Mouse (Mus musculus) forebrain, embryonic 16.5 days (tissue): ENCODE measurements around the gene Trappc12. TPM values are rescaled to one million over a fixed set of nuclear protein-coding genes. Genes with fewer than 3 reads are reported as not detected.

Experiments
- ATAC-seq: fragments of 200-750 bp; cut with Nextera tagmentation; 2 replicates; pipeline ENCODE4 v1.8.0; 2017; ENCODE audit warnings: mild to moderate bottlenecking, moderate library complexity
- H3K27ac ChIP-seq: fragments of 300-500 bp; sonication (generic); 2 replicates; pipeline ENCODE4 v1.5.1; 2014; ENCODE audit warnings: low read length, control low read depth
- H3K27me3 ChIP-seq: fragments of 300-500 bp; sonication (generic); replicated peaks from 2 replicates; pipeline ENCODE4 v1.6.1; 2014; ENCODE audit warnings: low read length; ENCODE audit not compliant: control insufficient read depth, insufficient read depth
- H3K36me3 ChIP-seq: fragments of 300-500 bp; sonication (generic); 2 replicates; pipeline ENCODE4 v1.6.1; 2014; ENCODE audit not compliant: control insufficient read depth, insufficient read depth
- H3K4me1 ChIP-seq: fragments of 300-500 bp; sonication (generic); replicated peaks from 2 replicates; pipeline ENCODE4 v1.6.1; 2014; ENCODE audit warnings: low read length; ENCODE audit not compliant: control insufficient read depth, insufficient read depth
- H3K4me2 ChIP-seq: fragments of 300-500 bp; sonication (generic); 2 replicates; pipeline ENCODE4 v1.6.1; 2014; ENCODE audit warnings: mild to moderate bottlenecking, low read length, control low read depth
- H3K4me3 ChIP-seq: fragments of 300-500 bp; sonication (generic); replicated peaks from 2 replicates; pipeline ENCODE4 v1.5.1; 2014; ENCODE audit warnings: mild to moderate bottlenecking, low read length, control low read depth
- H3K9ac ChIP-seq: fragments of 300-500 bp; sonication (generic); replicated peaks from 2 replicates; pipeline ENCODE4 v1.6.1; 2014; ENCODE audit warnings: low read depth, low read length, control low read depth
- H3K9me3 ChIP-seq: fragments of 300-500 bp; sonication (generic); 2 replicates; pipeline ENCODE4 v1.6.1; 2016; ENCODE audit warnings: low read length; ENCODE audit not compliant: control insufficient read depth
- WGBS: fragments of 180-500 bp; shearing (Covaris S2); extraction: QIAGEN DNeasy Blood & Tissue Kit; methylation state at CpG from one replicate; pipeline ENCODE4 v1.1.7; 2014; 5-methylcytosine and 5-hydroxymethylcytosine counted together
- polyA plus RNA-seq: library from polyadenylated mRNA; unstranded; fragments of >200 nt; fragmentation: Nextera tagmentation; extraction: Ambion mirVana; gene quantifications from 2 replicates; pipeline ENCODE4 v1.2.1, GENCODE M21; 2015

Trappc12 gene
- 47.0 and 50.0 TPM in 2 replicates for polyA plus RNA-seq

DNA sequence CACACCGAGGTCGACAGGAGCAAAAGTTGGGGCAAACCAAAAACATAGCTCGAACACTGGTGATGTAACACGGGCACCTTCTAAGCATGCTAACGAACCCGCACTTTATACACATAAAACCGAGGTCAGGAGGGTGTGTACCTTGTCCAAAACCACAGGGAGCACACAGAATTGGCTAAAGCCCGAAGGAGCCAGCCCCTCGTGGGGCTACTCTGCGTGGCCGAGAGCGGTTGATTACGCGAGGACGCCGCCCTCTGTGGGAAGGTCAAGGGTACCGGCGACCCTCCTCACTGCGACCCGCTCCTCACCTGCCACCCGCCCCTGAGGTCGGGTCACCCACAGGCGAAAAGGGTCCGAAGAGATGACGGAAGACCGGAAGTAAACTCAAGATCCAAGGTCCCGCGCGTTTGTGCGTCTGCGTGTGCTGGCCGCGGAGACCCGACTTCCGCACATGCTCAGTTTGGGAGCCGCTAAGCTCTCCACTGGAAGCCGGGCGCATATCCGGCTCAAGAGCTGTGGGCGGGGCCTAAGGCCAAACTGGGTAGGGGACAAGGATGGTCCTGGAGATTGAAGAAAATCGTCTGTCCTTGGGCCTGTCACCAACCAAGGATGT, at the start of gene Trappc12:
Gene Trappc12 (minus strand): TSS at position 452 of the 613 bp plus-strand sequence.
- Histone ChIP-seq H3K27me3 (no peaks in the 10 kb centered on the region), H3K4me2 (peak within 1 kb of the TSS; percentile 98), H3K27ac (peak within 1 kb of the TSS; percentile 1; the same call in 1 of the 2 replicates), H3K4me3 (peak within 1 kb of the TSS; percentile 88), H3K36me3 (peaks cover 3% of the 10 kb centered on the region), H3K9me3 (no peaks in the 10 kb centered on the region), H3K9ac (peak within 1 kb of the TSS; percentile 82), H3K4me1 (peaks cover 26% of the 10 kb centered on the region)
- under 1% methylated on average over 41 of the region's 41 CpGs for WGBS
- ATAC-seq, result peak; percentile 92

DNA sequence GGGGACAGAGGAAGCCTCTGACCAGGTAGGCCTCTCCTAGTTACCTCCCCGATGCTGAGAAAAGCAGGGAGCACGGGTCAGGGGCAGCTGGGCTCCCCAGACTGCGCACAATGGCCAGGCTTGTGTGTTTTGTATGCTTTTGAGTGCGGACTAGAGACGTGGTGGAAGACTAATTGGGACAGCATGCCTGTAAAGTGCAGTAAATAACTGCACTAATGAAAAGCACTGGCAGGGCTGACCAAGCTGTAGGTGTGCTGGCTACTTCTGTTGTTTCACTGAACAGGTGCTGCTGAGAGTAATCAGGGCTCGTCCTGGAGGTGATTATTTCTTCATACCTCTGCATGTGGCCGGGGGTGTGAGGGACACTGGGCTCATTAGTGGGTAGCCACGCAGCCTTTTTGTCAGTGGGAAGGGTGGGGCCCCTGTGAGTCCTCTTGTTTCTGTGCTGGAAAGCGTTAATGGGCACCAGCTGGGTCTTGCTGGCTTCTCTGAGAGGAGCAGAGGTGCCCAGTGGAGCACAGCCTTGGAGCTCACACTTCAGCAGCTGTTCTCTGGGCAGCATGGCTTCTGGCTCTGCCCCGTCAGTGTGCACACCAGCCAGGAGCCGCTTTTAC, 49.6 kb upstream of the Trappc12 start:
- 0 out of 2 replicates have a peak overlapping the region, but pooled peaks have one; percentile 1 for H3K9ac ChIP-seq
- H3K4me3 ChIP-seq, result no peak overlapping the region
- H3K27me3 ChIP-seq, result no peaks in the 10 kb centered on the region
- H3K36me3 ChIP-seq, result no peaks in the 10 kb centered on the region
- no peaks in the 10 kb centered on the region for H3K9me3 ChIP-seq
- 13% methylated on average over 11 of the region's 11 CpGs for WGBS
- peak; percentile 37 for ATAC-seq
- H3K27ac ChIP-seq, result no peak overlapping the region
- peaks cover 25% of the 10 kb centered on the region for H3K4me1 ChIP-seq
- H3K4me2 ChIP-seq, result no peak overlapping the region

DNA sequence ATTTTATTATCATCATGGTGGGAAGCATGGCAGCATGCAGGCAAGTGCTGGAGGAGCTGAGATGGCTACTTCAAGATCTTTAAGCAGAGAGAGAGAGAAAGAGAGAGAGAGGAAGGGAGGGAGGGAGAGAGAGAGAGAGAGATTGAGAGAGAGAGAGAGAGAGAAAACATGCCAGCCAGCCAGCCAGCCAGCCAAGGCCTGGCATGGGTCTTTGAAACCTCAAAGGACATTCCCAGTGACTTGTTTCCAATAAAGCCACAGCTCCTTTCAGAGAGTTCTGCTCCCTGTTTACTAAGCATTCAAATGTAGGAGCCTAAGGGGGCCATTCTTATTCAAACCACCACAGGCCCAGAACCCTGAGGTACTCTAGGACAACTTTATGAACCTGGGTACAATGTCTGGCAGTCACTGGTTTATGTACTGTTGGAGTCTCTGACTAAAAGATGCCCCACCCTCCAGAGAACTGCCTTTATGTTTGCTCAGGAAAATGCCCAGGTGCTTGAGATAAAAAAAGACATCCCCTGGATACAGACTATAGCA, 46.7 kb upstream of the Trappc12 start:
- Histone ChIP-seq H3K27me3 (no peaks in the 10 kb centered on the region), H3K4me3 (no peak overlapping the region), H3K4me1 (peaks cover 18% of the 10 kb centered on the region), H3K27ac (no peak overlapping the region), H3K9me3 (no peaks in the 10 kb centered on the region), H3K36me3 (no peaks in the 10 kb centered on the region), H3K9ac (no peak overlapping the region), H3K4me2 (no peak overlapping the region)
- no peak for ATAC-seq

DNA sequence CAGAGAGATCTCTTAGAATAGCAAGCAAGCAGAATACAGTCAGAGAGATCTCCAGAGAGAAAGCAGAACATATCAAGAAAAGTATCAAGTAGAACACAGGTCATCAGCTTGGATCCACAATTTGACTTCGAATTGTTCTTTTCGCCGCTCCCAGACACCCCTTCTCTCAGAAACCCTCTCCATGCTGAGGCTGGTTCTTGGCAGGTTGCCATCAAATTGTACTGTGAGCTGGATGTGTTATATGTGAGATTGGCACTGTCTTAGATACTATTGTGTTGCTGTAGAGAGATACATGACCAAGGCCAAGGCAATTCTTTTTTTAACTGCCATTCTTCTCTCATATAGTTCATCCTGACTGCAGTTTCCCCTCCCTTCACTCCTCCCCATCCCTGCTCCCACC, 44.8 kb upstream of the Trappc12 start:
- ATAC-seq, result peak; percentile 2; the same call in 1 of the 2 replicates
- H3K9me3 ChIP-seq, result no peaks in the 10 kb centered on the region

DNA sequence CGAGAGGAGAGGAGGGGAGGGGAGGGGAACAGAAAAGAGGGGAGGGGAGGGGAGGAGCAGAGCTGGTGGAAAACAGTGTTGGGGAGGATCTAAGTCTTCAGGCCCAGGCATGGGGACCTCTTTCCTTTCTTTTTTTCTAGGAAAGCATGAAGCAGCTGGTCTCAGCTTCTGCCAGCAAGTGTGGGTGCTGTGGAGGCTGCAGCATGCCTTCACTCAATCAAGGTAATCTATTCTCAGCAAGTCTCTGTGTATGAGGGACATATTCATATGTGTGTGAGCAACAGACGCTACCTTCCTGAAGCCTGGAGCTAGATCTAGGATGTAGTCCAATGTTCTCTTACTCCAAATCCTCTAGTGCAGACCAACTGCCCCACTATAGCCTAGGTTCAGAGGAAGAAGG, 43.4 kb upstream of the Trappc12 start:
- Histone ChIP-seq H3K27ac (no peak overlapping the region), H3K4me2 (no peak overlapping the region), H3K9ac (no peak overlapping the region), H3K36me3 (no peaks in the 10 kb centered on the region), H3K4me1 (peaks cover 5% of the 10 kb centered on the region; the same call in 1 of the 2 replicates), H3K9me3 (no peaks in the 10 kb centered on the region), H3K4me3 (no peak overlapping the region), H3K27me3 (no peaks in the 10 kb centered on the region)
- WGBS, result 47% methylated on average over 2 of the region's 2 CpGs
- ATAC-seq, result no peak

More for the DNA sequence above, 44.8 kb upstream of the Trappc12 start:
- Histone ChIP-seq H3K27ac (no peak overlapping the region), H3K4me3 (no peak overlapping the region), H3K4me1 (peaks cover 10% of the 10 kb centered on the region), H3K4me2 (no peak overlapping the region), H3K36me3 (no peaks in the 10 kb centered on the region), H3K27me3 (no peaks in the 10 kb centered on the region), H3K9ac (no peak overlapping the region)
- WGBS, result 78% methylated on average over 3 of the region's 3 CpGs

DNA sequence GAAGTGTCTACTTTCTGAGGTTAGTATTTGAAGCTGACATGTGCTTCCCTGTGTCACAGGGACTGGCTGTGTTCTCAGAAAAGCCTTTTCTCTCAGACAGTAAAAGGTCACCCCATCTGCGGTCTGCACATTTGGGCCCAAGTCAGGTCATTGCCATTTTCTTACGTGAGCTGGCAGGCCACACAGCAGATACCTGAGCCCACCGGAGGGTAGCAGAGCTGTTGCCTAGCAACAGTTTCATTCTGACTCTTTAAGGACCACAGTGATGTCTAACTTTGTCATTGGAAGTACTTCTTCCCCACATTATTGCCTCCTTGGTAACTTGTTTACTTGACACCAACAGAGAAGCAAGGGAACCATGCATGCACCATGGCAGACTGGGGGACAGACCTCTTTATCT, 42.3 kb upstream of the Trappc12 start:
- Histone ChIP-seq H3K27ac (no peak overlapping the region), H3K9ac (no peak overlapping the region), H3K9me3 (no peaks in the 10 kb centered on the region), H3K36me3 (no peaks in the 10 kb centered on the region), H3K4me2 (no peak overlapping the region), H3K4me1 (peaks cover 5% of the 10 kb centered on the region; the same call in 1 of the 2 replicates), H3K27me3 (no peaks in the 10 kb centered on the region), H3K4me3 (no peak overlapping the region)
- ATAC-seq, result no peak
- WGBS, result 72% methylated on average over 3 of the region's 3 CpGs

DNA sequence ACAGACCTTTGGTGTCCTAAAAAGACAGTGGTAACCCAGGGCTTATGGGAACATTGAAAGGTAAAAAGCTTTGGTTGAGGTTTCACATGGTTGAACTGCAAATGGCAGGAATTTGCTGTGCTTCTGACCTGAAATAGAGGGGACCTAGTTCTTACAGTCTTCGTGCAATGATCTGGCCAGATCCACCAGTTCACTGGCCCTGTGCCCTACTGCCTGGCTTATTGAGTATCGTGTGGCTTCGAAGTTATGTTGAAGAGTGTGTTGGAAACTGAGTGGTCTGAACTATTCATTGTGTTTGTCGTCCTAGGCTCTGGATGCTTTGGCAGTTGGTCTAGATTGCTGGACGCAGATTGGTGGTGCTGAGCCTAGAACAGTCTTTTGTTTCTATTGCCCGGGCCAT, 36.0 kb upstream of the Trappc12 start:
- Histone ChIP-seq H3K4me2 (no peak overlapping the region), H3K4me3 (no peak overlapping the region), H3K27ac (no peak overlapping the region), H3K9me3 (no peaks in the 10 kb centered on the region), H3K9ac (no peak overlapping the region), H3K4me1 (peaks cover 13% of the 10 kb centered on the region), H3K27me3 (no peaks in the 10 kb centered on the region), H3K36me3 (no peaks in the 10 kb centered on the region)
- WGBS, result 93% methylated on average over 6 of the region's 6 CpGs
- no peak for ATAC-seq

DNA sequence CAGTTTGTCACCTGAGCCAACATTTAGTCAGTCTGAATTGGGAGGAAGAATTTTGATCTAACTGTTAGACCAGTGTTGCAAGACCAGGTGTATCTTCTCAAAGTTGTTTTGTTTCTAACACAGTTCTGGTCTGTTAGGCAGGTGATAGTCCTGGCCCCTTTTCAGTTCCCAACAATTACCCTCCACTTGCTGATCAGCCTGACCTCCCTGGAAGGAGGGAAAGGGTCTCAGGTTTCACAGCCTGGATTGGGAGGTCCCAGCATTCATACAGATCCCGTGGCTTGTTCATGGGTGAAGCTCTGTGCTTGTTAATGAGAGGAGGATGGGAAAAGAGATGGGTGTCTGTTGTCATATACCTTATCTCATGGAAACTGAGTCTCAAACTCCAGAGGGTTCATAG, 35.0 kb upstream of the Trappc12 start:
- no peaks in the 10 kb centered on the region for H3K27me3 ChIP-seq
- H3K36me3 ChIP-seq, result no peaks in the 10 kb centered on the region
- peaks cover 12% of the 10 kb centered on the region for H3K4me1 ChIP-seq
- no peak overlapping the region for H3K4me3 ChIP-seq
- WGBS, result 4% methylated on average over 1 of the region's 1 CpGs
- H3K4me2 ChIP-seq, result no peak overlapping the region
- no peak overlapping the region for H3K27ac ChIP-seq
- no peak overlapping the region for H3K9ac ChIP-seq
- H3K9me3 ChIP-seq, result no peaks in the 10 kb centered on the region
- ATAC-seq, result no peak

DNA sequence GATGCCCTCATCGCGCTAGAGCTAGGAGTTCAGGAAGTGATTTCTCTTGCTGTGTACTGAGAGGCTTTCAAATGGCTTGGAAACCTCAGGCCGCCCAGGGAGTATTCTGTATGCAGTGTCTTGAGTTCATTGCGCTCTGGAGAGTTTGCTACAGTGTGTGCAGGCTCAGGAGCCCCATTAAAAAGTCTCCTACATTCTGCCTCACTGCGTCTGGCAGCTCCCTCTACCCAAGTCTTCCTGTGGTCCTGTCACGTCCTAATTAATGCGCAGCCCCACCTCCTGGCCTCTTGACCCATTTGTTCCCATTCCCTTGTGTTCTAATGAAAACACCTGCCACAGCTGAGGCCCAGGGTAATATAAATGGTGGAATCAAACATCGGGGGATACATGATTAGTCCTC, 34.6 kb upstream of the Trappc12 start:
- Histone ChIP-seq H3K4me2 (no peak overlapping the region), H3K9me3 (no peaks in the 10 kb centered on the region), H3K4me3 (no peak overlapping the region), H3K27ac (no peak overlapping the region), H3K9ac (no peak overlapping the region; the same call in 1 of the 2 replicates), H3K4me1 (peaks cover 10% of the 10 kb centered on the region), H3K27me3 (no peaks in the 10 kb centered on the region), H3K36me3 (no peaks in the 10 kb centered on the region)
- ATAC-seq, result no peak
- WGBS, result 20% methylated on average over 8 of the region's 8 CpGs
